10 mouse cellular contexts compared by ENCODE assay signal in genomic region chr6:22968073-22968472, GRCm38 (mm10).
DNase-seq lines count a peak whose midpoint lies in the region; ATAC-seq and TF ChIP-seq lines count a peak whose summit lies in the region.
"Had no signal": no experiment of that assay in that cellular context is flagged by ENCODE, and none has a peak within 500 bp of the region (broad histone marks: within the 10 kb centered on the region; RNA-seq: fewer than 3 reads in every experiment).

No protein-coding gene starts in this region.

- H3K9ac ChIP-seq in hindbrain, embryonic 14.5 days: no peak overlapping the region
- H3K9ac ChIP-seq in kidney, embryonic 16.5 days (replicated peaks; ENCODE audit: low read length): no peak overlapping the region
- H3K9ac ChIP-seq: embryonic facial prominence, embryonic 15.5 days had no signal

- peak; percentile 15 for DNase-seq in adrenal gland, adult 2 months
- DNase-seq in adrenal gland, postnatal 4 days (ENCODE audit: low spot score in 2 of 2): no peak
- no peak for DNase-seq in left cerebral cortex, adult 2 months (ENCODE audit: extremely low spot score in 1 of 2, low spot score in 2 of 2)
- DNase-seq in left cerebral cortex, postnatal 36 days (ENCODE audit: low spot score in 2 of 2): no peak
- DNase-seq in R1 (ENCODE audit: low read depth, low spot score): peak; percentile 54
- peak; percentile 46 for DNase-seq in hindbrain, embryonic 14.5 days (ENCODE audit: low spot score)
- no peak for DNase-seq in layer of hippocampus, adult 9-10 months (ENCODE audit: low spot score)
- DNase-seq: right cerebral cortex, postnatal 4 days had no signal

- intact Hi-C loops in left cerebral cortex, adult 2 months (cut with DNase I): no loop called here
- intact Hi-C loops in left cerebral cortex, postnatal 36 days (cut with DNase I): no loop called here

- 47% methylated on average over 2 of the region's 2 CpGs for WGBS in hindbrain, embryonic 14.5 days
- 53% methylated on average over 2 of the region's 2 CpGs for WGBS in kidney, embryonic 16.5 days

- H3K27me3 ChIP-seq in hindbrain, embryonic 14.5 days (ENCODE audit: control insufficient read depth, insufficient read depth, low read length): no peaks in the 10 kb centered on the region
- H3K27me3 ChIP-seq in kidney, embryonic 16.5 days (ENCODE audit: insufficient read depth, low read length): no peaks in the 10 kb centered on the region
- H3K27me3 ChIP-seq: embryonic facial prominence, embryonic 15.5 days had no signal

- H3K4me2 ChIP-seq in hindbrain, embryonic 14.5 days (replicated peaks): no peak overlapping the region
- no peak overlapping the region for H3K4me2 ChIP-seq in kidney, embryonic 16.5 days (replicated peaks; ENCODE audit: low read depth, low read length)
- H3K4me2 ChIP-seq: embryonic facial prominence, embryonic 15.5 days had no signal

- no peak for ATAC-seq in hindbrain, embryonic 14.5 days (ENCODE audit: low FRiP score)
- no peak for ATAC-seq in kidney, embryonic 16.5 days (ENCODE audit: low FRiP score, low TSS enrichment)

- H3K4me1 ChIP-seq in hindbrain, embryonic 14.5 days (replicated peaks; ENCODE audit: control insufficient read depth, insufficient read depth, low read length): no peaks in the 10 kb centered on the region
- H3K4me1 ChIP-seq in kidney, embryonic 16.5 days (ENCODE audit: insufficient read depth, low read length): no peaks in the 10 kb centered on the region
- H3K4me1 ChIP-seq: embryonic facial prominence, embryonic 15.5 days had no signal

- H3K9me3 ChIP-seq in hindbrain, embryonic 14.5 days (ENCODE audit: control insufficient read depth, low read length): no peaks in the 10 kb centered on the region
- H3K9me3 ChIP-seq in kidney, embryonic 16.5 days (ENCODE audit: low read length): no peaks in the 10 kb centered on the region
- H3K9me3 ChIP-seq: embryonic facial prominence, embryonic 15.5 days had no signal

- no peaks in the 10 kb centered on the region for H3K36me3 ChIP-seq in hindbrain, embryonic 14.5 days (replicated peaks; ENCODE audit: control insufficient read depth, insufficient read depth)
- H3K36me3 ChIP-seq in kidney, embryonic 16.5 days (ENCODE audit: insufficient read depth, low read length): no peaks in the 10 kb centered on the region
- H3K36me3 ChIP-seq: embryonic facial prominence, embryonic 15.5 days had no signal

- no peak overlapping the region for H3K27ac ChIP-seq in left cerebral cortex, adult 2 months
- no peak overlapping the region for H3K27ac ChIP-seq in hindbrain, embryonic 14.5 days
- H3K27ac ChIP-seq in kidney, embryonic 16.5 days (ENCODE audit: low read length): no peak overlapping the region
- H3K27ac ChIP-seq: embryonic facial prominence, embryonic 15.5 days had no signal

- no peak overlapping the region for H3K4me3 ChIP-seq in left cerebral cortex, adult 2 months
- no peak overlapping the region for H3K4me3 ChIP-seq in hindbrain, embryonic 14.5 days (replicated peaks; ENCODE audit: low read length)
- H3K4me3 ChIP-seq in kidney, embryonic 16.5 days (ENCODE audit: low read length): no peak overlapping the region
- H3K4me3 ChIP-seq: embryonic facial prominence, embryonic 15.5 days had no signal

- TF ChIP-seq CTCF in left cerebral cortex, adult 2 months (IDR thresholded peaks at IDR 0.05): peak; percentile 54

Comparison
In these comparisons a context has a peak if more than half of its experiments do, and no peak if none do; other contexts are left out.
1. DNase-seq: peak in adrenal gland, adult 2 months (single experiment), R1 (single experiment) and hindbrain, embryonic 14.5 days (single experiment); none in adrenal gland, postnatal 4 days (0 of 2), left cerebral cortex, adult 2 months (0 of 2), left cerebral cortex, postnatal 36 days (0 of 2) and layer of hippocampus, adult 9-10 months (single experiment).